Mouse (Mus musculus): Measurements from ENCODE around the gene Flt3l. TPM values are rescaled to one million over a fixed set of nuclear protein-coding genes. Genes with fewer than 3 reads are reported as not detected.
A peak's percentile ranks its signal among the peaks of the same experiment; 100 is the strongest.

Gene Flt3l
- polyA plus RNA-seq, 1 experiment: 29.6 TPM

DNA sequence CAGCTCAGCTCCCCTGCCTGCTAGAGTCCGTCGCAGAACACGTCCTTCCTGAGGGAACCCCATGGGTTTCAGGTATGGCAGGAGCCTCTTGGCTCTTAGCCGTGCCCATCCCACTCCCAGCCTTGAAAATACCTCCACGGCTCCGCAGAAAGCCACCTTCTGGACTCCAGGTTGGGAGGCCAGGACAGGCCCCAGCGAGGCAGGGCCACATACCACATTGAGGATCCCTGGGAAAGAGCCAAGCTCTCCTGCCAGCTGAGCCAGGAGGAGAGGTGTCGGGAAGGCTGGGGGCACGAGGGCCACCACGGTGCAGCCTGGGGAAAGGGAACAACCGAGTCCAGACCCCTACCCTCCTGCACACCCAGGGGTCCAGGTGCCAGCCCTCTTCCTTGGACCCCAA is 11.0 kb upstream of the Flt3l start:
- no peak for DNase-seq (ENCODE audit: extremely low spot score in 1 of 2, low spot score in 1 of 2)

DNA sequence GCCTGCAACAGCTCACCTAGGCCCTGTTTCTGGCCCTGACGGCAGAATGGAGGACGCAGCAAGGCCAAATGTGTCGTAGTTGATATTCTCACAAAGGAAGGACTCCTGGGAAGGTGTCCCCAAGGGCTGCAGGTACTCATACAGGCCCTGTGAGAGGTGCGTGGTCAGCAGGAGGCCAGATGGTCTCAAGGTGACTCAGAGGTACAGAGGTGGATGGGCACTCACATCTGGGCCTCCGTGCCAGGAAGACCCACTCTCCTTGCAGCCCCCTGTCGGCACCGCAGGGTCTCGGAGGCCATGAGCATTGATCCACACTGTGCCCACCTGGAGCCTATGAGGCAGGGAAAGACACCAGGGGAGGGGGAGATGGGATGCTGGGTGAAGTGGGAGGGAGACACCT is 9.2 kb upstream of the Flt3l start:
- no peak for DNase-seq (ENCODE audit: extremely low spot score in 1 of 2, low spot score in 1 of 2)

DNA sequence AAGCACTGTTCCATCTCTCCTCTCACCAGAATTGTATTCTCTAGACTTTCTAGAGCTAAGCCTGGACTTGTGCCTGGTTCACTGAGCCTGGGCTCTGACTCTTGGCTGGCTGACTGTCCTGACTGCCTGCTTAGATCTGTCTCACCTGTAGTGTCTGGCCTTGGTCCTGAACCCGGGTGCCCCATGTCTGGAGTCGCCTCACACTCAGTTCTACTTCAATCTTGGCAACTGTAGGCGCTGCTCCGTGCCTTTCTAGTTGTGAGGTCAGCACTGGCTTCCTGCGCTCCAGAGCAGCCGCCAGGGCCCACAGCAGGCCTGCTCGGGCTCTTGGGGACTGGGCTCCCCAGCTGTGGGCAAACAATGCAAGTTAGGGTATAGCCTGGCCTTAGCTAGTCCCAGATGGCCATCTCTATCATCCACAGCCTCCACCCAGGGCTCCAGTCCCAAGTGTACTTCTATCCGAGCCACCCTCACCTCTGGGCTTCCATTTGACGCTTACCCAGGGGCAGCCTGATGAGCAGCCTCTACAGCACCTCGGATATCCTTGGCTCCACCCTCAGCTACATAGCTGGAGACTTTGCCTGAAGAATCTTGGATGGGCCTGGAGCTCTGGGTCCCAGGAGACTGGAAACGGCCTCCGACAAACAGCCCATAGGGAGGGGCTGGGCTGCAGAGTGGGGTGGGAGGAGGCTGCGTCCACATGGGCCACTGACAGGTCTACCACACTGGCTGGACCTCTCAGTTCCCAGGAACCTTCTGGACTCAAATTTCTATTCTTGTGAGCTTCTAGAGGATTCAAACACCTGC is 8.3 kb upstream of the Flt3l start:
- DNase-seq (ENCODE audit: extremely low spot score in 1 of 2, low spot score in 1 of 2): no peak

DNA sequence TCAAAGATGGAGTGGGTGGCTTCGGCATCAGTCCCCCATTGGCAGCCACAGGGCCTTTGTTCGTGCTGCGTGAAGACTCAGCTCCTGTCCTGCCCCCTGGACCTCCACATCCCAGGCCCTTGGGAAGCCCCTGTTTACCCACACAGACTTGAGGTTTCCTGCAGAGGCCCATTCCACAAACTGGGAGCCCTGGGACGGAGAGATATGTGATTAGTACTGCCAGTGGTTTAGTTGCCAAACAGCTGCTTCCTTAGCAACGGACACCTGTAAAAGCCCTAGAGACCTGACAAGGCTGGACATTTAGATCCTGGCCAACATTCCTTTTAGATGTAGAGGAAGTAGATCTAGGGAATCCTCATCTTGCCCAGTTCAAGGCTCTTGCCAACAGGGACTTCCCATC is 5.7 kb upstream of the Flt3l start:
- DNase-seq (ENCODE audit: extremely low spot score in 1 of 2, low spot score in 1 of 2): no peak

- no peak for DNase-seq (ENCODE audit: extremely low spot score in 1 of 2, low spot score in 1 of 2)
Measured at GRCm38 (mm10) chr7:45141319-45141718, 5.1 kb upstream of the Flt3l start.

- no peak for DNase-seq (ENCODE audit: extremely low spot score in 1 of 2, low spot score in 1 of 2)
Measured at GRCm38 (mm10) chr7:45139904-45140723, 3.9 kb upstream of the Flt3l start.

GRCm38 (mm10) chr7:45138403-45138802 is 2.2 kb upstream of the Flt3l start:
- DNase-seq (ENCODE audit: extremely low spot score in 1 of 2, low spot score in 1 of 2): no peak

- DNase-seq (ENCODE audit: extremely low spot score in 1 of 2, low spot score in 1 of 2): no peak
Measured at GRCm38 (mm10) chr7:45137171-45138006, 1.2 kb upstream of the Flt3l start.

GRCm38 (mm10) chr7:45135370-45135769 is 862 bp downstream of the Flt3l start:
- DNase-seq (ENCODE audit: extremely low spot score in 1 of 2, low spot score in 1 of 2): no peak

- DNase-seq (ENCODE audit: extremely low spot score in 1 of 2, low spot score in 1 of 2): no peak
Measured at GRCm38 (mm10) chr7:45134544-45135026, 1.6 kb downstream of the Flt3l start.

DNA sequence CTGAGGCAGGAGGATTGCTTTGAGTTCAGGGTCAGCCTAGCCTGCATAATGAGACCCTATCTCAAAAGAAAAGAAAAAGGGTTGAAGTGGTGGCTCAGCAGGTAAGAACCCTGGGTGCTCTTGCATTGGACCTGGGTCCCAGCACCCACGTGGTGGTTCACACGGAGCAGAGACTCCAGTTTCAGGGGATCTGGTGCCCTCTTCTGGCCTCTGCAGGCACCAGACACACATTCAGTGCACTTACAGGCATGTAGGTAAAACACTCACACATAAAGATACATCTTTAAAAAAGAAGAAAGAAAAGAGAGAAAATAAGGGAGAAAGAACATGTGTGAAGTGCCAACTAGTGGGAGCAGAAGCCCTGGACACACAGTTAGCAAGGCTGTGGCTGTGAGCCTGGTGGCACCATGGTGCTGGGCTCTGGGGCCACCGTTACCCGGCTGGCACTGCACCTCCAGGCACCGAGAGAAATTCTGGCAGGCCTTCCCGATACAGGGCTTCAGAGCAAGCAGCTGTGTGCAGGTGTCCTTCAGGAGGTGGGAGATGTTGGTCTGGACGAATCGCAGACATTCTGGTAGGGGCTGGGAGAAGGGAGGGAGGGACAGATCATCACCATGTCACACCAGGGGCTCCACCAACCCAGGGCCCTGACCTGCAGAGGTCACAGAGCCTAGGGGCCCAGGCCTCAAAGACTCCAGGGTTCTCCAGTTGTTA is 2.6 kb downstream of the Flt3l start:
- no peak for DNase-seq (ENCODE audit: extremely low spot score in 1 of 2, low spot score in 1 of 2)

- DNase-seq (ENCODE audit: extremely low spot score in 1 of 2, low spot score in 1 of 2): no peak
Measured at GRCm38 (mm10) chr7:45131850-45132249, 4.4 kb downstream of the Flt3l start.

- no peak for DNase-seq (ENCODE audit: extremely low spot score in 1 of 2, low spot score in 1 of 2)
Measured at GRCm38 (mm10) chr7:45129776-45130512, 6.3 kb downstream of the Flt3l start.

DNA sequence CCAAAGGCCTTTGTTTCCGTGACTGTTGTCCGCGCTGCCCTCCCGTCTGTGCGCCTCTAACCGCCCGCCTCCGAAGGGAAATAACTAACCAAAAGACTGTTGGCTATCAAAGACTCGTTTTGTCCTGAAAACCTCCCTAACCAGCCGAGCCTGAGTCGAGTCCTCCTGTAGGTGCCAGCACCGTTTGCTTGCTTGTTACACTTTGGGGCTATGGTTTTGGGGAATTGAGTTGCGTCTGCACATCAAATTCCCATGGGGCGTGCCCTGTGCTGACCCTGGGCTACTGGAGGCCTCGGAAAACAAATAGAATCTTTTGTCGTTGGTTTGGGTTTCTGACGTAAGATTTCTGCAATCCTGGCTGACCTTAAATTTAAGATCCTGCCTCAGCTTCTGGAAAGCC is 6.9 kb downstream of the Flt3l start:
- no peak for DNase-seq (ENCODE audit: extremely low spot score in 1 of 2, low spot score in 1 of 2)

- DNase-seq (ENCODE audit: extremely low spot score in 1 of 2, low spot score in 1 of 2): peak; percentile 99 to 100
Measured at GRCm38 (mm10) chr7:45128624-45129246, 7.5 kb downstream of the Flt3l start, which contains the start of gene Rpl13a. Gene Rpl13a, minus strand, starts transcription at chr7:45128761.

DNA sequence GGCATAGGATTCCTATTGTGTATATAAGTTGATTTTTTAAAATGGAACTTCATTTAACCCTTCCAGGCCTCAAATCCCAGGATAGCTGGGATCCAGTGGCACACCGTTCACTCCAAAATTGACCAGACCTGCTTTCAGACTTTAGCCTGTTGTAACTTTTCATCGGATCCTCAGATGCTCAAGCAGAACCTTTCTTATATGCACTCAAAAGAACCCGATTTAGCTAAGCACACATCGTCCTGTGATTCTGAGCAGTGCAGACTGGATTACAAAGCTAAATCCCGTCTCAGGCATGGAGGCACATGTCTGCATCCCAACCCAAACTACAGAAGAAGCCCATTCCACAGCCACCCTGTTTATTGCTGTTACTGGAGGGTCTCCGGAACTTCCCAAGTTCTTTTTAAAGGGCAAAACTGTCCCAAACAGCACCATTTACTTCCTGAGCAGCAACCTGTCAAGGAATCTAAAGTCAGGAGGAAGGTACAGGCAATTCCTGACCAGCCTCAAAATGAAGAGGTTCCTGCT is 8.5 kb downstream of the Flt3l start:
- DNase-seq (ENCODE audit: extremely low spot score in 1 of 2, low spot score in 1 of 2): no peak

DNA sequence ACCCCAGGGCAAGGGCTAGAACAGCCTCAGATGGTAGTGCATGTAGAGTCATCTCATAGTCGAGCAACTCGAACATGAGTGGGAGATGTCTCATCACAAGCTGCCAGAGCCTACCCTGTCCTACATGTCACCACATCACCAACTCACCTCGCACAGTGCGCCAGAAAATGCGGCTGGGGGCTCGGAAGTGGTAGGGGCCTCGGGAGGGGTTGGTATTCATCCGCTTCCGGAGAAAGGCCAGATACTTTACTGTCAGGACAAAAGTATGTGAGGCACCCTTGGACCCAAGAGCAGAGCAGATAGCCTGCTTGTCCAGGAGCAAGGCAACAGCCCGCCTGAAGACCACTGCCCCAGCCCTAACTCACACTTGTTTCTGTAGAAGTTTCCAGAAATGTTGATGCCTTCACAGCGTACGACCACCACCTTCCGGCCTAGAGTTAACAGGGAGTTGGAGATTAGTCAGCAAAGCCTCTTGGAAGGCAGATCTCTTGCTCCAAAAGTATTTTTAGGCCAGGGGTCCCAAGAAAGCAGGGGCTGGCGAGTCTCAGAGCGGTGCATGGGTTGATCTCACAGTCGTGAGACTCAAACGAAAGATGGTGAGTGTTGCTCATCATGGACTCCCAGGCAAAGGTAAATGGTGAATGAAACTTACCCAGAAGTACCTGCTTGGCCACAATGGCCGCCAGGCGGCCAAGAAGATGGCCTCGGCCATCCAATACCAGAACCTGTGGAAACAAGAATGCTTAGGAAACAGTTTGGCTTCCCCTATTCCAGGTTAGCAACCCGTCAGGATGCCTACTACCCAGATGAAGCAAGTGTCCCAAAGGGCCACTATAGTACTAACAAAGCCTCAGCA is 9.2 kb downstream of the Flt3l start:
- no peak for DNase-seq (ENCODE audit: extremely low spot score in 1 of 2, low spot score in 1 of 2)
